Mouse (Mus musculus) naive thymus-derived CD4-positive, alpha-beta T cell, adult 2 months (primary cell): ENCODE data around the gene Tsr3.
"Not testable (repeated sequence)": the region's sequence is repeated elsewhere in the genome, so short reads cannot be mapped to it uniquely, and the experiment has no call there.

Experiments
- DNase-seq: peaks from one replicate; pipeline ENCODE4 v3.0.0-alpha.2; 2011; ENCODE audit warnings: low read depth

The Tsr3 gene

GRCm38 (mm10) chr17:25239695-25240636 lies at the start of gene Tsr3, which contains the start of gene Gnptg:
Tsr3 (plus strand) TSS chr17:25240170.
Gnptg (minus strand) TSS chr17:25240124.
- peak; percentile 93 for DNase-seq

- DNase-seq, result no peak
Measured at GRCm38 (mm10) chr17:25202401-25202800, 37.6 kb upstream of the Tsr3 start.

GRCm38 (mm10) chr17:25210006-25210405 lies 30.0 kb upstream of the Tsr3 start:
- no peak for DNase-seq

- no peak for DNase-seq
Measured at GRCm38 (mm10) chr17:25210680-25211466, 29.1 kb upstream of the Tsr3 start.

- DNase-seq, result no peak
Measured at GRCm38 (mm10) chr17:25211705-25212104, 28.3 kb upstream of the Tsr3 start.

GRCm38 (mm10) chr17:25215431-25215830 lies 24.5 kb upstream of the Tsr3 start:
- no peak for DNase-seq

GRCm38 (mm10) chr17:25218967-25219366 lies 21.0 kb upstream of the Tsr3 start:
- no peak for DNase-seq

- DNase-seq, result peak; percentile 75
Measured at GRCm38 (mm10) chr17:25219492-25220295, 20.3 kb upstream of the Tsr3 start.

GRCm38 (mm10) chr17:25220746-25221145 lies 19.2 kb upstream of the Tsr3 start:
- DNase-seq, result no peak

GRCm38 (mm10) chr17:25221821-25222503 lies 18.0 kb upstream of the Tsr3 start:
- peak; percentile 73 for DNase-seq

- DNase-seq, result not testable (repeated sequence)
Measured at GRCm38 (mm10) chr17:25222504-25222940, 17.4 kb upstream of the Tsr3 start.

- peak; percentile 60 for DNase-seq
Measured at GRCm38 (mm10) chr17:25222951-25223601, 16.9 kb upstream of the Tsr3 start.

GRCm38 (mm10) chr17:25224586-25225222 lies 15.3 kb upstream of the Tsr3 start:
- DNase-seq, result peak; percentile 83

- no peak for DNase-seq
Measured at GRCm38 (mm10) chr17:25225659-25226058, 14.3 kb upstream of the Tsr3 start.

GRCm38 (mm10) chr17:25227991-25228390 lies 12.0 kb upstream of the Tsr3 start:
- DNase-seq, result no peak

- DNase-seq, result not testable (repeated sequence)
Measured at GRCm38 (mm10) chr17:25230014-25230655, 9.8 kb upstream of the Tsr3 start.

- DNase-seq, result no peak
Measured at GRCm38 (mm10) chr17:25230700-25231099, 9.3 kb upstream of the Tsr3 start.

- DNase-seq, result not testable (repeated sequence)
Measured at GRCm38 (mm10) chr17:25231621-25232020, 8.3 kb upstream of the Tsr3 start.

GRCm38 (mm10) chr17:25235635-25236034 lies 4.3 kb upstream of the Tsr3 start:
- no peak for DNase-seq
